Mouse (Mus musculus): Measurements from ENCODE around the gene Gm20431. TPM values are rescaled to one million over a fixed set of nuclear protein-coding genes. Genes with fewer than 3 reads are reported as not detected.

Gm20431 gene
- not detected for polyA plus RNA-seq (2017; shearing (Covaris generic))

GRCm38 (mm10) chr2:167661270-167662203 lies at the start of gene Gm20431:
Gm20431 (minus strand) TSS chr2:167661496.

GRCm38 (mm10) chr2:167689501-167690218 lies 28.4 kb upstream of the Gm20431 start, which contains the start of gene Tmem189:
Tmem189 (minus strand) TSS chr2:167689822.

GRCm38 (mm10) chr2:167688498-167689451 lies 27.5 kb upstream of the Gm20431 start, which contains the start of gene Cebpb:
Cebpb (plus strand) TSS chr2:167688915.

GRCm38 (mm10) chr2:167631591-167632448 lies 29.5 kb downstream of the Gm20431 start, which contains the start of gene Ube2v1:
Ube2v1 (minus strand) TSS chr2:167632095.

Other genes starting within 250 kb of the Gm20431 start
- gene Slc9a8, start 239.8 kb downstream of the Gm20431 start, polyA plus RNA-seq (2017; shearing (Covaris generic)), result 75.5 TPM
- gene Rnf114, start 168.9 kb downstream of the Gm20431 start, polyA plus RNA-seq (2017; shearing (Covaris generic)), result 305 TPM
- 38.2 TPM for gene Spata2, start 168.6 kb downstream of the Gm20431 start, polyA plus RNA-seq (2017; shearing (Covaris generic))
- gene Snai1, start 123.3 kb downstream of the Gm20431 start, polyA plus RNA-seq (2017; shearing (Covaris generic)), result not detected
- gene Ube2v1, start 29.4 kb downstream of the Gm20431 start, polyA plus RNA-seq (2017; shearing (Covaris generic)), result 369 TPM
- 0.43 TPM for gene Cebpb, start 27.4 kb upstream of the Gm20431 start, polyA plus RNA-seq (2017; shearing (Covaris generic))
- 10.0 TPM for gene Tmem189, start 28.3 kb upstream of the Gm20431 start, polyA plus RNA-seq (2017; shearing (Covaris generic))